Mouse (Mus musculus): Measurements from ENCODE around the gene Xpo5. TPM values are rescaled to one million over a fixed set of nuclear protein-coding genes. Genes with fewer than 3 reads are reported as not detected.

Gene Xpo5
- polyA plus RNA-seq, 1 experiment: 46.1 TPM

GRCm38 (mm10) chr17:46237079-46237478 lies 34.5 kb downstream of the Xpo5 start:
- no peaks in the 10 kb centered on the region for H3K79me3 ChIP-seq (ENCODE audit: low read depth)
- H3K36me3 ChIP-seq (ENCODE audit: control insufficient read depth, insufficient read depth): peaks cover 77% of the 10 kb centered on the region
- no peaks in the 10 kb centered on the region for H3K79me2 ChIP-seq (ENCODE audit: control insufficient read depth, insufficient read depth)
- no peak overlapping the region for H3K4me3 ChIP-seq (ENCODE audit: insufficient read depth, poor library complexity, severe bottlenecking)
- TF ChIP-seq FOSL1 (IDR thresholded peaks at IDR 0.05; ENCODE audit: insufficient read depth, low read length, poor library complexity, severe bottlenecking): no peak
- TF ChIP-seq MYOD1 (IDR thresholded peaks at IDR 0.05; ENCODE audit: control insufficient read depth, insufficient read length, low read depth): no peak
- no peak for TF ChIP-seq CEBPB (IDR thresholded peaks at IDR 0.05; ENCODE audit: low read depth)
- TF ChIP-seq MAX (IDR thresholded peaks at IDR 0.05): no peak
- TF ChIP-seq USF1 (IDR thresholded peaks at IDR 0.05; ENCODE audit: low read depth): no peak
- TF ChIP-seq MYOG (IDR thresholded peaks at IDR 0.05; ENCODE audit: control insufficient read depth, extremely low read depth, insufficient read length): no peak
- TF ChIP-seq CTCF (IDR thresholded peaks at IDR 0.05; ENCODE audit: control insufficient read depth, insufficient read depth, insufficient read length): no peak
- no peak overlapping the region for H3ac ChIP-seq (ENCODE audit: control insufficient read depth, insufficient read length, low read depth)
- H3K27me3 ChIP-seq (ENCODE audit: control insufficient read depth, insufficient read depth, insufficient read length): no peaks in the 10 kb centered on the region

- H3K27me3 ChIP-seq (ENCODE audit: control insufficient read depth, insufficient read depth, insufficient read length): no peaks in the 10 kb centered on the region
- H3K36me3 ChIP-seq (ENCODE audit: control insufficient read depth, insufficient read depth): peaks cover 81% of the 10 kb centered on the region
- H3K79me3 ChIP-seq (ENCODE audit: low read depth): no peaks in the 10 kb centered on the region
- H3K4me3 ChIP-seq (ENCODE audit: insufficient read depth, poor library complexity, severe bottlenecking): no peak overlapping the region
- TF ChIP-seq USF1 (IDR thresholded peaks at IDR 0.05; ENCODE audit: low read depth) (no peak), FOSL1 (IDR thresholded peaks at IDR 0.05; ENCODE audit: insufficient read depth, low read length, poor library complexity, severe bottlenecking) (no peak), CTCF (IDR thresholded peaks at IDR 0.05; ENCODE audit: control insufficient read depth, insufficient read depth, insufficient read length) (no peak), MYOG (IDR thresholded peaks at IDR 0.05; ENCODE audit: control insufficient read depth, extremely low read depth, insufficient read length) (no peak), CEBPB (IDR thresholded peaks at IDR 0.05; ENCODE audit: low read depth) (no peak), MYOD1 (IDR thresholded peaks at IDR 0.05; ENCODE audit: control insufficient read depth, insufficient read length, low read depth) (no peak), MAX (IDR thresholded peaks at IDR 0.05) (no peak)
- no peaks in the 10 kb centered on the region for H3K79me2 ChIP-seq (ENCODE audit: control insufficient read depth, insufficient read depth)
- H3ac ChIP-seq (ENCODE audit: control insufficient read depth, insufficient read length, low read depth): no peak overlapping the region
Measured at GRCm38 (mm10) chr17:46237480-46237879, 34.9 kb downstream of the Xpo5 start.

GRCm38 (mm10) chr17:46239516-46240114 lies 37.0 kb downstream of the Xpo5 start:
- Histone ChIP-seq H3K79me2 (ENCODE audit: control insufficient read depth, insufficient read depth) (peaks cover 6% of the 10 kb centered on the region), H3K27me3 (ENCODE audit: control insufficient read depth, insufficient read depth, insufficient read length) (no peaks in the 10 kb centered on the region), H3K79me3 (ENCODE audit: low read depth) (peaks cover 2% of the 10 kb centered on the region), H3ac (ENCODE audit: control insufficient read depth, insufficient read length, low read depth) (no peak overlapping the region), H3K4me3 (ENCODE audit: insufficient read depth, poor library complexity, severe bottlenecking) (no peak overlapping the region), H3K36me3 (ENCODE audit: control insufficient read depth, insufficient read depth) (peaks cover 88% of the 10 kb centered on the region)
- no peak for TF ChIP-seq USF1 (IDR thresholded peaks at IDR 0.05; ENCODE audit: low read depth)

GRCm38 (mm10) chr17:46241471-46241870 lies 38.9 kb downstream of the Xpo5 start:
- peaks cover 10% of the 10 kb centered on the region for H3K79me3 ChIP-seq (ENCODE audit: low read depth)
- TF ChIP-seq USF1 (IDR thresholded peaks at IDR 0.05; ENCODE audit: low read depth): no peak
- no peak for TF ChIP-seq MYOG (IDR thresholded peaks at IDR 0.05; ENCODE audit: control insufficient read depth, extremely low read depth, insufficient read length)
- TF ChIP-seq CEBPB (IDR thresholded peaks at IDR 0.05; ENCODE audit: low read depth): no peak
- TF ChIP-seq FOSL1 (IDR thresholded peaks at IDR 0.05; ENCODE audit: insufficient read depth, low read length, poor library complexity, severe bottlenecking): no peak
- TF ChIP-seq MYOD1 (IDR thresholded peaks at IDR 0.05; ENCODE audit: control insufficient read depth, insufficient read length, low read depth): no peak
- TF ChIP-seq MAX (IDR thresholded peaks at IDR 0.05): no peak
- TF ChIP-seq CTCF (IDR thresholded peaks at IDR 0.05; ENCODE audit: control insufficient read depth, insufficient read depth, insufficient read length): no peak
- H3K27me3 ChIP-seq (ENCODE audit: control insufficient read depth, insufficient read depth, insufficient read length): no peaks in the 10 kb centered on the region
- peaks cover 97% of the 10 kb centered on the region for H3K36me3 ChIP-seq (ENCODE audit: control insufficient read depth, insufficient read depth)
- no peak overlapping the region for H3K4me3 ChIP-seq (ENCODE audit: insufficient read depth, poor library complexity, severe bottlenecking)
- peaks cover 25% of the 10 kb centered on the region for H3K79me2 ChIP-seq (ENCODE audit: control insufficient read depth, insufficient read depth)
- no peak overlapping the region for H3ac ChIP-seq (ENCODE audit: control insufficient read depth, insufficient read length, low read depth)

- Histone ChIP-seq H3K79me2 (ENCODE audit: control insufficient read depth, insufficient read depth) (peaks cover 33% of the 10 kb centered on the region), H3K36me3 (ENCODE audit: control insufficient read depth, insufficient read depth) (peaks cover 92% of the 10 kb centered on the region), H3K27me3 (ENCODE audit: control insufficient read depth, insufficient read depth, insufficient read length) (no peaks in the 10 kb centered on the region)
Measured at GRCm38 (mm10) chr17:46242274-46242673, 39.7 kb downstream of the Xpo5 start.

GRCm38 (mm10) chr17:46242993-46243392 lies 40.4 kb downstream of the Xpo5 start:
- H3K79me2 ChIP-seq (ENCODE audit: control insufficient read depth, insufficient read depth): peaks cover 40% of the 10 kb centered on the region
- H3ac ChIP-seq (ENCODE audit: control insufficient read depth, insufficient read length, low read depth): no peak overlapping the region
- TF ChIP-seq MAX (IDR thresholded peaks at IDR 0.05) (no peak), FOSL1 (IDR thresholded peaks at IDR 0.05; ENCODE audit: insufficient read depth, low read length, poor library complexity, severe bottlenecking) (no peak), CEBPB (IDR thresholded peaks at IDR 0.05; ENCODE audit: low read depth) (no peak), MYOG (IDR thresholded peaks at IDR 0.05; ENCODE audit: control insufficient read depth, extremely low read depth, insufficient read length) (no peak), CTCF (IDR thresholded peaks at IDR 0.05; ENCODE audit: control insufficient read depth, insufficient read depth, insufficient read length) (no peak), MYOD1 (IDR thresholded peaks at IDR 0.05; ENCODE audit: control insufficient read depth, insufficient read length, low read depth) (no peak), USF1 (IDR thresholded peaks at IDR 0.05; ENCODE audit: low read depth) (no peak)
- no peak overlapping the region for H3K4me3 ChIP-seq (ENCODE audit: insufficient read depth, poor library complexity, severe bottlenecking)
- peaks cover 22% of the 10 kb centered on the region for H3K79me3 ChIP-seq (ENCODE audit: low read depth)
- no peaks in the 10 kb centered on the region for H3K27me3 ChIP-seq (ENCODE audit: control insufficient read depth, insufficient read depth, insufficient read length)
- peaks cover 85% of the 10 kb centered on the region for H3K36me3 ChIP-seq (ENCODE audit: control insufficient read depth, insufficient read depth)

More at GRCm38 (mm10) chr17:46242274-46242673, 39.7 kb downstream of the Xpo5 start:
- no peak overlapping the region for H3K4me3 ChIP-seq (ENCODE audit: insufficient read depth, poor library complexity, severe bottlenecking)
- no peak overlapping the region for H3ac ChIP-seq (ENCODE audit: control insufficient read depth, insufficient read length, low read depth)
- no peak for TF ChIP-seq FOSL1 (IDR thresholded peaks at IDR 0.05; ENCODE audit: insufficient read depth, low read length, poor library complexity, severe bottlenecking)
- no peak for TF ChIP-seq CEBPB (IDR thresholded peaks at IDR 0.05; ENCODE audit: low read depth)
- peaks cover 18% of the 10 kb centered on the region for H3K79me3 ChIP-seq (ENCODE audit: low read depth)
